Mouse (Mus musculus) cerebellum, adult 8-10 months (tissue): ENCODE measurements around the gene Tnfrsf4.

Experiments used
- DNase-seq: peaks from one replicate; pipeline ENCODE4 v3.0.0; 2022

Tnfrsf4 gene

DNA sequence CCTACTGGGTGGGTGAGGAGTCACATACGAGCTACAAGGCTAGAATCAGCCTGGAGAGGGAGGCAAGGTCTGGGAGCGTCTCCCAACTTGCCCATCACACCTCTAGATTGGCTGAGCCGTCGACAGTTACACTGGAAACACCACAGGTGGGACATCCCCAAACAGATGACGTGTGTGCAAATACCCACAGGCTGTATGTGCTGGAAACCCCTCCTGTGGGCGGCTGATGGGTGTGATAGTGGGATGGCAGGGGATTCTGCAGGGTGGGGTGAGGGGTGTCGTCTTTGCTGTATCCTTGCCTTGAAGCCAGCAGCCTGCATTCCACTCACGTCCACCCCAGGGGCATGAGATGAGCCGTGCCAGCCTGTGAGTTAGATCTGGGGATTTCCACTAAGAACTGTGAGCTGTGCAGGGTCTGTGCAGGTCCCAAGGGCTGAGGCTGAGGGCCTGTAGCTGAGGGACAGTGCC lies 17.0 kb downstream of the Tnfrsf4 start:
- no peak for DNase-seq

DNA sequence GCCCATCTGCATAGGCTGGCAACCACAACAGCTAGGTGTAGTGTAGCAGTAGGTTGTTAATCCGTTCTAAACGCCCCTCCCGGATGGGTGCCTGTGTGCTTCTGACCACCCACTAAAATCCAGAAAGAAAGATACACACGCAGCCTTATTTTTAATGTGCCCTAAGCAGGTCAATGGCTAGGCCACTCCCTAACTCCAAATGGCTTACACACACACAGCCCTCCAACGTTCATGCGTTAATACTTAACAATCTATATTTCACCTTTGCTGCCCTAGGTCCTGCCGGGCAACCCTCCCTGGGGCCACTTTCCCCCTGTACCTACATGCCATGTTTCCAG lies 17.6 kb downstream of the Tnfrsf4 start:
- DNase-seq: no peak

DNA sequence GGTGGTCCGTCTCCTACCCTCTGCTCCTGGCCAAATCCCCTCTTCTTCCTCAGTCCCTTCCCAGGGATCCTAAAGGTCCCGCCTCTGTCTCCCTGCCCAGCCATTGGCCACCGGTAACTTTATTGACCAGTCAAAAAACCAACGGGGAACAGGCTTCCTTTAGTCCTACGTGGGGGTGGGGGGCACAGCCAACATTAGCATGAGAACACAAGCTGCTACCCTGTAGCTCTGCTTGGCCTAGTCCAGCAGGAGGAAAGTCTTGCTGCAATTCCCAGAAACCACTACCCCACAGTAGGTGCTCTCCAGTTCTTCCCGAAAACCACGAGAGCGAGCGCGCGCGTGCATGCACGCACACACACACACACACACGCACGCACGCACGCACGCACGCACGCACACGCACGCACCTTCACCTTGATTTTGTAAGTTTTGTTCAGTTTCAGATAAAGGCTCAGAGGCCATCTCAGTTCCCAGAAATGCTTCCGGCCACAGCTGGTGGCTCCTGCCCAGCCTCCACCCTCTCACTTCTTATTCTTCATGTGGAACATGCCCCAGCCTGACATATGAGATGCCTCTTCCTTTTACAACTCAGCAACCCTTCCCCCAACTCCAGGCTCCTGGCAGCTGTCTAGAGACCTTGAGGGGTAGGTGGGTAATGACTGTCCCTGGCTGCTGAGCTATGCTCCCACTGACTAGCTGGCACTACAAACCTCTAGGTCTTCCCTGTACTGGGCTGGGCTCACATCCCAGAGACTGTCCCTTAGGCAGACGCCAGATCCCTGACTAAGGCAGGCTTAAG lies 18.1 kb downstream of the Tnfrsf4 start:
- peak; percentile 83 for DNase-seq

DNA sequence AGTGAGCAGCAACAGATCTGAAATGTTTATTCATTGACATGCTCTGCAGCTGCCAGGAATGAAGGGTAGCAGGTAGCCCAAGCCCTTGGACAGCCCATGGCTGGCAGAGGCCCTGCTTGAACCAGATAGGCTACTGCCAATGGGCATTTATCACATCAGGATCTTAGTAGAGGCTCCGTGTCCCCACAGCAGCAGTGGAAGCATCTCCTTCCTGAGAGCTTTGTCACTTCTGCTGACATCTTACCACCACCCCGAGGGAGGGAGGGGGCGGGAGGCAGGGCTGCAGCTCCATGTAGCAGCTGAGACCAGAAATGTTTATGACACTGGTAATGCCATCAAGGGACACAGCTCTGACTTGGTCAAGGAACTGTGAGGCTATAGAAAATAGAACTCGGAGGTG lies 19.2 kb downstream of the Tnfrsf4 start:
- peak; percentile 15 for DNase-seq

DNA sequence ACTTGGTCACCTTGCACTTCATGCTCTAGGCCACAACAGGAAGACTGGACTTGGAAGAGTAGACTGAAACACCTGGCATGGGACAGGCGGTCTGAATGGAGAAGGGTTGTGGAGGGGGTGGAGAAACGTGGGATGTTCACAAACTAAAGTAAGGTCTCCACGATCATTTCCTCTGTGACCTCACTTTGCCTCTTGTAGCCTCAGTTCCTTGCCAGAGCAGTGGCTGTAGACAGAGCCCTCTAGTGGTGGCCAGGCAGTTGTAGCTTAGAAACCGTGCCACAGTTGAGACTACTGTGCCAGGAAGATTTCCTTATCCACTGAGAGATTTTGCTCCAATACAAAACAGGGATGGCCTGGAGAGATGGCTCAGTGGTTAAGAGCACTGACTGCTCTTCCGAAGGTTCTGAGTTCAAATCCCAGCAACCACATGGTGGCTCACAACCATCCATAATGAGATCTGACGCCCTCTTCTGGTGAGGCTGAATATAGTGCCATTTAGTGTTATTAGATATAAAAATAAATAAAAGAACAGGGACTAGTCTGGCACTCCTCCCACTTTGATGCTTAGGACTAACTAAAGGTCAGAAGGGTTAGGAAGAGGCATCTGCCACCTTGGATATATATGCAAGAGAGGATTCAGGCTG lies 20.0 kb downstream of the Tnfrsf4 start:
- peak; percentile 43 for DNase-seq

DNA sequence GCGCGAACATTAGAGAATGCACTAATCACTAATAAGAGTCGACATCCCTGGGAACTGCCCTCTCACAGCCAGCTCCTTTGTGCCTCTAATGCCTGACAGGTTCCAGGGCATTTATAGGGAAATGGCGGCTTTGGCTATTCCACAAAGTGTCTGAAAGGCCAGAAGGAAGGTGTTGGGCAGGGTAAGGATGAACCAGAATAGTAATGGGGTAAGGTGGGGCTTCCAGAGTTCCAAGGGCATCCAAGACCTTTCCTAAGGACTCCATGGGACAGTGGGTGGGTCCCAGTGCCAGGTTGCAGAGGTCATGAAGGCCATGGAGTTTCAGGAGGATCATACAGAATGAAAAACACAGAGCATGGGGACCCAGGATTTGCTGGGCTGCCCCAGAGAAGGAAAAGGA lies 20.7 kb downstream of the Tnfrsf4 start:
- no peak for DNase-seq

DNA sequence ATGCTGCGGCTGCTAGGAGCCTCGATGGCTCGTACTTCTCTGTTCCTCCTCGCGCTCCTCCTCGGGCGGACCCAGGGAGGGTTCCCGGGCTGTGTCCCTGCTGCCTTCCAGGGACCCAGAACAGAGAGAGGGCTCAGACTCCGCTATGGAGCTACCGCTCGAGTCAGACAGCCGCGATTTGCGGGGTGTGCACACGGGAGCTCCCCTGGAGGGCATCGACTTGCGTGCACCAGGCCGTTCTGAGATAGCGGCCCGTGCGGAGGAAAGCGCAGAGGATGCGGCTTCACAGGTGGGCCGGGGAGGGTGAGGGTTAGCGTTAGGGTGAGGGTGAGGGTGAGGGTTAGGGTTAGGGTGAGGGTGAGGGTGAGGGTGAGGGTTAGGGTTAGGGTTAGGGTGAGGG lies 21.3 kb downstream of the Tnfrsf4 start:
- DNase-seq: no peak

DNA sequence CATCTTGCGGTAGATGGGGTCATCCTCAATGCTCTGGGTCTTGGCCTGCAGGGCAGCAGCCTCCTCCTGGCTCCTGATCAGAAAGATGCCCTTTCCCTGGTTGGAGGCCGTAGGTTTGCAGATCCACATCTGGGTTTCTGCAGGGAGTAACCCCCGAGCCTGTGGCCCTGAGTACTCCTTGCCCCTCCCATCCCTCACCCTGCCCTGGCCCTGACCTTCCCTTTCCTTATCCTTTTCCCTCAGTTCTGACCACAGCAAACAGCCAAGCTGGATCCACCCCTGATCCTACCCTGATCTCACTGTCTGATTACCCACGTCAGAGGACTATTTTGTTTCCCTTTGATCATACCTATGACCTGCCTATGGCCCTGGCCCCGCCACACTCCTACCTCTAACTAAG lies 31.1 kb downstream of the Tnfrsf4 start:
- no peak for DNase-seq

DNA sequence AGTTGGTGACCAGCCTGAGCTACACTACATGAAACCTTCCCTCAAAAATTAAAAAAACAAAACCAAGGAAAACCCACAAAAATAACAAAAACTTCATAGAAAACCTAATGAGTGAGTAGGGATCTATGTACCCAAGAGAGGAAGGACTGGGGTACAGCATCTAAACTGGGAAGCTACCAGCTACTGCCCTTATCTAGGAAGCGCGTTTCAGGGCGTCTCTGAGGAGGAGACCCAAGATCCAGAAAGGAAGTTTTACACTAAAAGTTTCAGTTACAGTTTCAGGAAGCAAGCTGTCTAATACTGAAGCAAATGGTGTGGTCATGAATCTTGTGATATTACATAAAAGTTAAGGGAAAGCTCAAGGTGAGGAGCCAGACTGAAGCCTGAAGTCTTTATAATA lies 36.1 kb downstream of the Tnfrsf4 start:
- DNase-seq: no peak

DNA sequence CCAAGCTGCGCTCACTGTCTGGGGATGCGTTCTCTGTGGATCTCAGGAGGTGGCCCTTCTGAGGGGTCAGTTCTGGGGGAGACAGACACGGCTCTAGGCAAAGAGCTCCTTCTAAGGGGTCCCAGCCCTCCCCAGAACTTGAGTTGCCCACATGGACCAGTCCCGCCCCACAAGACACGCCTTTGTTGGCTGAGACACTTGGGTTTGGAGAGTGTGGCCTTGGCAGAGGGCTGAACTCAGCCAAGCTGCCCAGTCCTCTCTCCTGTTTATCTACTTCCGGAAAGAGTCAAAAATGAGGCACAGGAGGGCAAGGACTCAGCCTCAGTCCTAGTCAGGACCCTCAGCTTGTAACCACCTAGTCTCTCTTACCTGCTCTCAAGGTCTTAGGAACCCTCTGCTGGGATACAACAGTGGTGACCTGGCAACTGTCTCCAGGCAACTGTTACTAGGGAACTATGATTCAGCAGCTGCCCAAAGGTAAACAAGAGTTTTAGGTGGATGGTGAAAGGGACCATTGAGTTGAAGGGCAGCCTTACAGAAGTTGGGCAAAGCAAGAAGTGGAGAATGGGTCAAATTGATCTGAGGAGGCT lies 36.8 kb downstream of the Tnfrsf4 start:
- DNase-seq: no peak

DNA sequence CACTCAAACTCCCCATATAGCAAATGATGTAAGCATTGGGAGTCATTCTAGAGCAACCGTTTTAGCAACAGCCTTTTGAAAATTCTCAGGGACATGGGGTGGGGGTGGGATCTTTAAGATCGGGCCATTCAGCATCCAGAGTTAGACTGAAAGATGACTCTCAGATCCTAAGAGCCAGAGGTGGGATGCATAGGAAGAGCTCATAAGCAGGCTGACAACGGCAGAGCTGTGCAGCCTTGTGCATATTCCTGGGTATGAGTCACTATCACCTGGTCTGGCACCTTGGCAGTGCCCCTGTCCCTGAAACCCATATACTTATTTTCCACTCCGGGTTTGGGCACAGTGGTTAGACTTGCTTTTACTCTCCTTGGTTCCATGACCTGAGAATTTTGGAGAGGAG lies 39.5 kb downstream of the Tnfrsf4 start:
- no peak for DNase-seq

DNA sequence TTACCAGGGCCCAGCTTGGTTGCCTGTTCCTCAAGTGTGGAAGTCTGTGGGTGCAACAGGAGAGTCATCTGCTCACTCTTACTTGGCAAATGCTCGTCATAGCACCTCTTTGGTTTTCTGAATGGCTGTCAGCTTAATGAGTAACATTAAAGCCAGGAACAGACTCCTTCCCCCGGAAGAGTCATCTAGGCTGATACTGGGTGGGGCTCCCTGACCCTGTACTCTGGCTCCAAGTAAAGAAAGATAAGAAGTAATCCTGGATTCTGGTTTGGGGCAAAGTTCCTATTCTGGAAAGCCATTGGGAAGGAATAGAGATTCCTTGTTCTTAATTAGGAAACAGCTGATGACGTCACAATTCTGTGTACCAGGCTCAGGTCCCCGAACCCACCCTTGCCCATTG lies 40.5 kb downstream of the Tnfrsf4 start:
- DNase-seq: no peak

DNA sequence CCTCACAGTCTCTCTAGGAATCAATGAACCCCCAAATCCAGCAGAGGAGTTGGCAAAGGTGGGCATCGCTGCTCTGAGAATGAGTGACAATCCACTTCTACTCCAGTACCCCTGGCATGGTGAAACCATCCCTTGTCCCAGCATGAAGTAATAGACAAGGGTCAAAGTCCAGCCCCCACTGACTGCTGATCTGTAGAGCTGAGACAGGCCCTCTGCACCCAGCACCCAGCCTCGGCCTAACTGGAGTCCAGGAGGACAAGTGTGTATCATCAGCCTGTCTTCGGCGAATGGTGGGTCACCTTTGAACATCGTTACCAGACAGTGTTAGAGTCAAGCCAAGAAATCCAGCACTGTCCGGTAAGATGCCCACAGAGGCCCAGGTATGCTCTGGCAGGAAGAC lies 41.0 kb downstream of the Tnfrsf4 start:
- DNase-seq: no peak

DNA sequence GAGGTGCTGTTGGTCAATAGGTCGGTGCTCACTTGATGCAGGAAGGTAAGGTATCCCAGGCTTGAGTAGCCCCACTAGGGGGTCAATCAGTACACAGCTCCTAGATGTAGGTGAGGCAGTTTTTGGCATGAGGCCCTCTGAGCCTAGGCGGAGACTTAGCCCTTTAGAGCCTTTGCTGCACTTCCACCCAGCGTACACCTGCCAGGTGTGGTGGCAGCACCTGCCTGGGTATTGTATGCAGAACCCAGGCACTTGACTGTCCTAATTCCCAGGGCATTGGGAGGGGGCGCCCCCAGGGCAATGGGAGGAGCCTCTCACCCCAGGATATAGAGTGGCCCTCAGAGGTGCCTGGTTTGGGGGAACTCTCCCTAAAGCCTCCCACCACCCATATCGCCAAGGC lies 41.5 kb downstream of the Tnfrsf4 start:
- DNase-seq: no peak

DNA sequence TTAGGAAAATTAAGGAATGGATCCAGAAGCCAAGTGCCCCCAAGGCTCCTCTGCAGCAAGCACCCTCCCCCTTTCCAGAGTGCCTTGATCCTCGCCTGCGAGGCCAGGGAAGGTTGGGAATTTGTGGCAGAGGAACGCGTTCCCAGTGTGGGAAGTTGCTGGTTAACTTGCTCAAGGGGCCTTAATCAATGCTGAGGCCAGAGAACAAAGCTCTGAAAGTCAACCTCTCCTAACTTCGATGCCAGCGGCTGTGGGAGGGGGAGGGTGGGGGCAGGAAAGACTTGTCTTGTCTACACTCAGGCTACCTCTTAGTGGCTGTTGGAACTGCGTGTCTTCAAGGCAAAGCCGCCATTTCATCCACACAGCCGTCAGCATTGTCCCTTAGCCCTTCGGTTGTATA lies 44.1 kb downstream of the Tnfrsf4 start:
- DNase-seq: no peak

DNA sequence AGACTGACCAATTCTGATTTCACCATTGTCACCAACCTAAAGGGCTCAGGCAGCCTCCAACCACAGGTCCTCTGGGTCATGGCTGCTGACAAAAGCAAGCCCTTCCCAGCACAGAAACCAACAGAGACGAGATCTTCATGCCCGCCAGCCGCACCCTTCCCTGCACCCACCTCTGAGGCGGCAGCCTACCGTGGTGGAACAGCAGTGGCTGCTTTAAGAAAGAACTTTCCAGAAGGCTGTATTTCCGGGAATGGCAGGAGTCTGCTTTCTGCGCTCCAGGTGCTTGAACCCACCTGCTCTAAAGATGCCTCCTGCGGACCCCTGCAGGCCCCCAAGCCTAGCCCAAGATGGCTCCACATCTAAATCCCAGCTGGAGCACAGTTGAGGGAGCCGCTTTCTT lies 45.2 kb downstream of the Tnfrsf4 start:
- DNase-seq: no peak

DNA sequence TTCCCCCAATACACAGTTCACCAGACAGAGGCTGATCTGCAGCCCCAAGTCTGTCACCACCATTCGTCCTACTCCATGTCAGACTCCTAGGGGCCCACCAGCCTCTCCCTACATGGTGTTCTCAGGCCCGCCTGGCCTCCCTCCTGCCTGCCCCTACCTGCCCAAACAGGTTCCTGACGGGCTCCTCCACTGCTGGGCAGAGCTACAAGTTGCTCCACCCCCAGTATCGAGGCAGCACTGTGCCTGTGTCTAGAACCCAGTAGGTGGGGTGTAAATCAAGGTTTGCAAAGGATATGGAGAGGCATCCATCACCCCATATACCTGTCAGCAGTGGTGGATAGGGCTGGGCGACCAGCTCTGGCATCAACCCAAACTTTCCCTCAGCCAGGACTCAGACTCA lies 45.6 kb downstream of the Tnfrsf4 start, which contains the start of gene Ttll10:
Gene Ttll10 (minus strand): TSS at position 154 of the 400 bp plus-strand sequence.
- DNase-seq: no peak

DNA sequence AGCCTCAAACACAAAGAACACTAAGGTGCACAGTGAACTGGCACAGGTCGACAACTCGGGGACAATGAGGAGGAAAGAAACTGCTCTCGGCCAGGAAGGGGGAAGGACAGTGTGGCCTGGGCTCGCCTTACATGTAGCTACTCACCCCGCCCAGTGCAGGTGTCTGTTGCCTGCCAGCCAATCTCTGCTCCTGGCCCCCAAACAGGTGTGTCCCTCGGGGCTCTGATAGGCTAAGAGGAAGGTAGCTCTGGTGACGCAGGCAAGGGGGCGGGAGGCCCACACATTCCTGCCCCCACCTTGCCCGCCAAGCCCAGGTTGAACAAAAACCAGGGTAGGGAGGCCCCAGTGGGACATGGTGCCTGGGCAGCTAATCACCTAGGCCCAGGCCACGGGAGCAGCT lies 46.1 kb downstream of the Tnfrsf4 start:
- DNase-seq: no peak

DNA sequence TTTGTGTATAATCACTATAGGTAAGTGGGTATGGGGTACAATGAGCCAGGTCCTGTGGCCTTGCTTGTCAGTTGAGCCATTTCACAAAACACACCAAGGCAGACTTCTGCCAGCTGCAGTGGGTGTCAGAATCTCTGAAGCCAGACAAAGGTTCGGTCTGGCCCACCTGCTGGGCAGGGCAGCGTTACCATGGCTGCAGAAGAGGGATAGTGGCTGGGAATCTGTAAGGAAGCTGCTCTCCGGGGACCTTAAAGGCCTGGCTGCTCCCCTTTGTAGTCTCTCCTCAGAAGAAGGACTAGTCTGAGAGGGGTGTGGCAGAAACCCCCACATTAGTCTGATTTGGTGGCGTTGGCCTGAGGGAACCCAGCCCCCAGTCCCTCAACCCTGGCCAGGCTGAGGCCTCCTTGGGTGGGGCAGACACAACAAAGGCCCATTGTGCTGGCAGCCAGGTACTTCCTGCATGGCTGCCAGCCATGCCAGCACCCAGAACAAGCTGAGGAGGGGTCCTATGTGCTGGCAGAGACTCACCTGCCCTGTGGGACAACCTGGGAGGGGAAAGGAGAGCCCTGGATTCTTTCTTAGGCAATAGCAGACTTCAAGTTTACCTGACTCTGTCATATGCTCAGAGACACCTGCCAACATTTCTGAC lies 50.3 kb downstream of the Tnfrsf4 start:
- DNase-seq: no peak

DNA sequence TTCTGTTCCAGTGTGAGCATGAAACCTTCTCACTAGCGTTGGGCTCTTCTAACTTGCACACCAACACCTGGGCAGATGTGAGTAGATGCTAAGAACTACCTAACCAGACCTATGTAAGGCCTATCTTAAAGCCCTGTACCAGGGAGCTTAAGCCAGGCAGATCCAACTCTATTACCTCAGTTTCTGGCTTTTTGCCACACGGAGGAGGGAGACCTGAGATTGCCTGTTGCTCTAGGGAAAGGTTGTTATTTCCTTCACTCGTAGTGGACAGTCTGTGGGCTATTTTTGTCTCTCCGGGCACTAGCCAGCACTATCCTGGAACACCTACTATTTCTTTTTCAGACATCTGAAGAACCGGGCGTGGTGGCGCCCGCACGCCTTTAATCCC lies 50.9 kb downstream of the Tnfrsf4 start:
- DNase-seq: no peak

DNA sequence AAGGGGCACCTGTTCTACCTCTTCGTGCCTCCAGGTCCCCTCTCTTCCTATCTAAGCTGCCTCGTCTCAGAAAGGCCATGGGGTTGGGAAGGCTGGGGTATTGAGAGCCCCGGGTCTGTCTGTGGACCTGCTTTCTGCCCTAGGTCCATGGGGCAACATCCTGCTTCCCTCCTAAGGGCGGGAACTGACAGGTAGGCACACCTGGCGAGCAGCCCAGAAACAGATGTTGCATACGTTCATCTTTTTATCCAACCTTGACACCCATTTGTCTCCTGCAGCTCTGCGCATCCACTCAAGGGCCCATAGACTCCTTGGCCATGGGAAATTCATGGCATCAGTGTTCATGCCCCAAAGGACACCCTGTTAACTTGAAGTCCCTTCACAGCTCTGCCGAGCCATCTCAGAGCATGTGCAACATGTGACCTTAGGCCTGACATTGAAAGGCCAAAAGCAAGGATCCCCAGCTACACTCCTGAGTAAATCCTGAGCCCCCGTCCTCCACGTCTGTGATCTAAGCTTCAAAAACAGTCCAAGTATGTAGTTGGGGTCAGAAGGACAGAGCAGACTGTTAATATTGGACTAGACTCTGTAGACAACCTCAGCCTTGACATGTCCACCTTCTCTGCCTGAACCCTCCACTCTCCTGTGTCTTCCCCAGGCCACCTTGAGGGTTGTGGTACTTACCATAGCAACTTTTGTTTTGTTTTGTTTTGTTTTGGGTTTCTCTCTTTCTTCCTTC lies 51.7 kb downstream of the Tnfrsf4 start:
- DNase-seq: no peak
